Mouse (Mus musculus) midbrain, embryonic 10.5 days (tissue): ENCODE results near the gene Gm7945. TPM values are rescaled to one million over a fixed set of nuclear protein-coding genes. Genes with fewer than 3 reads are reported as not detected.
"Not testable (repeated sequence)": the region's sequence is repeated elsewhere in the genome, so short reads cannot be mapped to it uniquely, and the experiment has no call there.

Experiments
- DNase-seq: peaks from one replicate; pipeline ENCODE4 v3.0.0-alpha.2; 2017; ENCODE audit warnings: low spot score
- H3K27ac ChIP-seq: fragments of 300-500 bp; sonication (generic); replicated peaks from 2 replicates; pipeline ENCODE4 v1.5.1; 2016; ENCODE audit warnings: mild to moderate bottlenecking
- H3K27me3 ChIP-seq: fragments of 300-500 bp; sonication (generic); 2 replicates; pipeline ENCODE4 v1.6.1; 2016; ENCODE audit warnings: low read depth, mild to moderate bottlenecking; ENCODE audit not compliant: poor library complexity, severe bottlenecking
- H3K36me3 ChIP-seq: fragments of 300-500 bp; sonication (generic); 2 replicates; pipeline ENCODE4 v1.6.1; 2016; ENCODE audit warnings: mild to moderate bottlenecking, moderate library complexity
- H3K4me1 ChIP-seq: fragments of 300-500 bp; sonication (generic); 2 replicates; pipeline ENCODE4 v1.6.1; 2016
- H3K4me3 ChIP-seq: fragments of 300-500 bp; sonication (generic); 2 replicates; pipeline ENCODE4 v1.5.1; 2016; ENCODE audit warnings: mild to moderate bottlenecking, moderate library complexity
- H3K9me3 ChIP-seq: fragments of 300-500 bp; sonication (generic); replicated peaks from 2 replicates; pipeline ENCODE4 v1.6.1; 2016; ENCODE audit warnings: mild to moderate bottlenecking
- WGBS: fragments of 180-500 bp; shearing (Covaris S2); methylation state at CpG from one replicate; pipeline ENCODE4 v1.1.7; 2016; 5-methylcytosine and 5-hydroxymethylcytosine counted together
- polyA plus RNA-seq: library from polyadenylated mRNA; unstranded; fragments of >200 nt; fragmentation: Nextera tagmentation; extraction: Ambion mirVana; gene quantifications from 2 replicates; pipeline ENCODE4 v1.2.1, GENCODE M21; 2016

Gene Gm7945
- not detected in 2 replicates for polyA plus RNA-seq

- not testable (repeated sequence) for DNase-seq, H3K4me3 ChIP-seq
- WGBS: no CpG with 5 or more reads among the region's 3 CpGs
Observed at GRCm38 (mm10) chr14:41386279-41386678, at the start of gene Gm7945. Gm7945 (minus strand) TSS chr14:41386379.

GRCm38 (mm10) chr14:41425393-41426075, 39.4 kb upstream of the Gm7945 start:
- DNase-seq: peak; percentile 30
- H3K27ac ChIP-seq, H3K36me3 ChIP-seq, H3K9me3 ChIP-seq, H3K4me1 ChIP-seq, H3K27me3 ChIP-seq: not testable (repeated sequence)
- WGBS: 19% methylated on average over 12 of the region's 16 CpGs
- H3K4me3 ChIP-seq: peak overlapping the region; percentile 28; the same call in 1 of the 2 replicates

More at GRCm38 (mm10) chr14:41386279-41386678, at the start of gene Gm7945:
- not testable (repeated sequence) for H3K27ac ChIP-seq, H3K9me3 ChIP-seq, H3K36me3 ChIP-seq, H3K27me3 ChIP-seq, H3K4me1 ChIP-seq

- not testable (repeated sequence) for H3K27ac ChIP-seq, H3K27me3 ChIP-seq, H3K9me3 ChIP-seq, H3K36me3 ChIP-seq, H3K4me1 ChIP-seq
- 10% methylated on average over 12 of the region's 14 CpGs for WGBS
- peak overlapping the region; percentile 28; the same call in 1 of the 2 replicates for H3K4me3 ChIP-seq
- peak; percentile 7 for DNase-seq
Observed at GRCm38 (mm10) chr14:41424694-41425093, 38.5 kb upstream of the Gm7945 start.

- 100% methylated on average over 1 of the region's 2 CpGs for WGBS
- DNase-seq, H3K4me3 ChIP-seq, H3K4me1 ChIP-seq, H3K27ac ChIP-seq, H3K36me3 ChIP-seq, H3K9me3 ChIP-seq, H3K27me3 ChIP-seq: not testable (repeated sequence)
Observed at GRCm38 (mm10) chr14:41408181-41408580, 22.0 kb upstream of the Gm7945 start, which contains the start of gene Gm6482. Gm6482 (minus strand) TSS chr14:41408281.

- not testable (repeated sequence) for H3K4me3 ChIP-seq, H3K27ac ChIP-seq, H3K27me3 ChIP-seq, H3K4me1 ChIP-seq, H3K9me3 ChIP-seq, DNase-seq, H3K36me3 ChIP-seq
- WGBS: 66% methylated on average over 2 of the region's 2 CpGs
Observed at GRCm38 (mm10) chr14:41348309-41348708, 37.9 kb downstream of the Gm7945 start, which contains the start of gene Gm5798. Gm5798 (plus strand) TSS chr14:41348609.

Other genes with a start within 250 kb of the Gm7945 start
- not detected in 2 replicates for gene Mbl1, start 234.9 kb downstream of the Gm7945 start, polyA plus RNA-seq
- not detected in 2 replicates for gene Sftpd, start 201.2 kb downstream of the Gm7945 start, polyA plus RNA-seq
- gene Gm2832, start 107.6 kb downstream of the Gm7945 start, polyA plus RNA-seq: 0.15 TPM in 1 of 2 replicates, not detected in the other
- not detected in 2 replicates for gene Gm5798, start 37.8 kb downstream of the Gm7945 start, polyA plus RNA-seq
- not detected in 2 replicates for gene Gm6482, start 21.9 kb upstream of the Gm7945 start, polyA plus RNA-seq
- not detected in 2 replicates for gene Gm7954, start 67.1 kb upstream of the Gm7945 start, polyA plus RNA-seq
- not detected in 2 replicates for gene Gm3486, start 103.1 kb upstream of the Gm7945 start, polyA plus RNA-seq
- gene Gm7970, start 169.2 kb upstream of the Gm7945 start, polyA plus RNA-seq: not detected in 2 replicates
- gene 1700049E17Rik2, start 186.8 kb upstream of the Gm7945 start, polyA plus RNA-seq: not detected in 2 replicates
- gene Gm3072, start 238.2 kb upstream of the Gm7945 start, polyA plus RNA-seq: not detected in 2 replicates